Mouse (Mus musculus) thymus, postnatal 0 days (tissue): ENCODE data around the gene Bnip2. TPM values are rescaled to one million over a fixed set of nuclear protein-coding genes. Genes with fewer than 3 reads are reported as not detected.
"Not testable (repeated sequence)": the region's sequence is repeated elsewhere in the genome, so short reads cannot be mapped to it uniquely, and the experiment has no call there.

ENCODE experiments used
- DNase-seq: peaks from one replicate; pipeline ENCODE4 v3.0.0-alpha.2; 2015; ENCODE audit warnings: low spot score
- polyA plus RNA-seq: library from polyadenylated mRNA; unstranded; fragments of >200 nt; fragmentation: Nextera tagmentation; extraction: Ambion mirVana; gene quantifications from 2 replicates; pipeline ENCODE4 v1.2.1, GENCODE M21; 2015

Bnip2 gene
- polyA plus RNA-seq, 1 experiment from 2014 or later, result 94.6 TPM

DNA sequence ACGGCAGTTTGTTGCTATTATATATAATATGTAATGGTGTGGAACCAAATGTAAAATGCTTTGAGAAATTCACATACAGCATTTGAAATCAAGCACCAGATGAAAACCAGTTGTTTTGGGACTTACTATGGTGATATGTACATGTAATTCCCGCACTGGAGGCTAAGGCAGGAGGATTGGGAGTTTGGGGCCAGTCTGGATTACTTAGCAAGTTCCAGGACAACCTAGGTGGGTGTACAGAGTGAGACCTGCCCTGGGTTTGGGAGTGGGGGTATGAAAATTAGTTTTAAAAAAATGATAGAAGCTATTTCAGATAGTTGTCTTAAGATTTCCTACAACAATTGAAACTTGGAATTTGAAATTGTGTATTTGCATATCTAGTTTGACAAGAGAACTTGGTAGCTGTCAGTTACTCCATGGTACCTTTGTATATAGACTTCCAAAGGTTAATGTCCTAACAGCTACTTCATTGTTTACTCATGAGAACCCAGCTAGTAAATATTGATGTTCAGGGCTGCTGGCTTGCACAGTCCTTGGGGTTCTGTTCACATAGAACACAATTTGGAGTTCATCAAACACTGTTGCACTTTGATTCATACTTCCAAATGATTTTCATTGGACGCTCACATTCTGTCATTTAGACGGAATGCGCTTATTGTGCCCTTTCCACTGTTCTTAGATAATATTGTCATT lies 21.7 kb downstream of the Bnip2 start:
- no peak for DNase-seq

DNA sequence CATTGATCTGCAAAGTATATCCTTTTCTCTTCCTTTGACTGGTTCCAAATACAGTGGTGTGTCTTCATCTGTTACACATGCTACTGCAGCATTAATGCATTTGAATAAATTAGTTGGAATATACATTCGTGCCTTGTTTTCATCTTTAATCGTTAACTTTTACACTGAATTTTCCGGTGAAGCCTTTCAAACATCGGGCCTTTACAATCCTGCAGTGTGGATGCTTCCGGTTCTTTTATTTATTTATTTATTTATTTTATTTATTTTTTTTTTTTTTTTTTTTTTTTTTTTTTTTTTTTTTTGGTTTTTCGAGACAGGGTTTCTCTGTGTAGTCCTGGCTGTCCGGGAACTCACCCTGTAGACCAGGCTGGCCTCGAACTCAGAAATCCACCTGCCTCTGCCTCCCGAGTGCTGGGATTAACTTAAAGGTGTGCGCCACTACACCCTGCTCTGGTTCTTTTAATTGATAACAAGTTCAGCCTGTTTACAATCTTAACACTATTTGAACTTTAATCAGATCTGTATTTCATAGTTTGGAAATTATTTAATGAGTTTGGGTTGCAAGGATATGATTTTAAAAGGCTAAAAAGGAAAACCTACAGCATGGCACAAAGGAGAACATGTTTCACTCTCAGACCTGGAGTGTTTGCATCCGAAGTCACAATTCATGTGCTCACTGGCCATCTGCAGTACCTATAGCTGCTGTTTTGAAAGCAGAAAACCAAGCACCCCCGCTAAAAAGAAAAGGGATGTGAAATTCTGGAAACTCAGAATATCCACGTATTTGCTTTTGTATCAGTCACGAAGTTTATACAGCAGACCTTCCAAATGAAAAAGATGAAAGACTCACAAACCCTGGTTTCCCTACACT lies 22.5 kb downstream of the Bnip2 start:
- DNase-seq, result no peak

DNA sequence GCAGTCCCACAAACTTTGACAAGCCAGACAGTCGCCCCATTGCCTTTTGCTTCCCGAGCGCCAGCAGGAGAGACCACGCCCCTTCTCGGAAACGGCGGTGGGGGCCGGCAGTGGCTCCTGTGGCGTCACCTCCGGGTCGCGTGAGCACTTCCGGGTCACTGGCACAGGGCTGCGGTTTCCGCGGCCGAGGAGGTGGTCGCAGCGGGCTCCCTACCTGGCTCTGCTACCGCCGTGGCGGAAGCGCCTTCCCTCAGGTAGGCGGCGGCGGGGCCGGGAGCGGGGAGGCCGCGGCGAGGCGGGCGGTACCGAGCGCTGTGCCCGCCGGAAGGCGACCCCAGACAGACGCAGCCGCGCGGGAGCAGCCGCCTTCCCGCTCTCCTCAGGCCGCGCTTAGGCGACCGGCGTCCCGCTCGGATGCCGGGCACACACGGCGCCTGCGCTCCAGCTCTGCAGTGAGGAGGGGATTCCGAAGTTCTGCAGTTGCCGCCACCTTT lies 23.2 kb downstream of the Bnip2 start, which contains the start of gene Gtf2a2:
Gene Gtf2a2 (plus strand): TSS at position 143 of the 494 bp plus-strand sequence.
- DNase-seq, result peak; percentile 94

DNA sequence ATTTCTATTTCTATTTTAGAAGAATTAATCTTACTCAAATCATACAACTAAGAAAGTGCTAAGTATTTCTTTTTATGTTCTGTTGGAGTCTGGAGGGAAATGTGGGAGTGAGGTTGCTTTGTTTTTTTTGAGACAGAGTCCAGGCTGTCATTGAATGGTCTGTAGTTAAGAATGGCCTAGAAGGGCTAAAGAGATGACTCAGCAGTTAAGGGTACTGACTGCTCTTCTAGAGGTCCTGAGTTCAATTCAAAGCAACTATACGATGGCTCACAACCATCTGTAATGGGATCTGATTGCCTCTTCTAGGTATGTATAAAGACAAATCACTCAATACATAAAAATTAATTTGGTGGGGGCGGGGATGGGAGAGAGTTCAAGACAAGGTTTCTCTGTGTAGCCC lies 26.4 kb downstream of the Bnip2 start:
- DNase-seq, result no peak

DNA sequence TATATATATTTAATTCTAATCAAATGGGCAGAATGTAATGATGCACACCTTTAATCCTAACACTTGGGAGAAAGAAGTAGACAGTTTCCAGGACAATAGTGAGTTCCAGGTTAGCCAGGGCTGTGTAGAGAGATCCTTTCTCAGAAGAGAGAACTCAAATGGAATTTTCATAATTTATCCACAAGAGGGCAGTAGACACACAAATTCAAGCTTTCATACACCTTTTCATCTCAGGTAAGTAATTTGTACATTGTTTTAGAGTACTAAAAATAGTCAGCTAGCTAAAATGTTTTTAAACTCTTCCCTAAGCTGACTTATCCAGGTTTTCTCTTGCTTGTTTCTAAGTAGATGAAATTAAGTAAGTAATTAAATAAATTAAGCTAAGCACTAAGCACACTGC lies 29.6 kb downstream of the Bnip2 start:
- peak; percentile 59 for DNase-seq

DNA sequence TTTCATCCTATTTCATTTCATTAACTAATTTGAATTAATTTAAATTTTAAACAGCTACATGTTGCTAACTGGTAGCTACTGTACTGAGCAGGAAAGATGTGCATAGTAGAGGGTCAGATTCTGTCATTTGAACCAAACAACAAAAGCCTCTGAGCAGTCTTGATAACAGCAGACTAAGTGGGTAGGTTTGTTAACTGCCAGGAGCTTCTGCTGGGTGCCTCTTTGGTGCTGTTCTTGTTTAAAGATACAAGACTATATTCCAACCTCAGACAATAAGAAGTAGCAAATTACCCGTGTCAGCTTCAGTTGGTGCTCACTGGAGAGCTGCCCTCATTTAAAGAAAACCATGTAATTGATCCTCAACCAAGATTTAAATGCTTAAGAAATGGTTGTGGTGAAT lies 32.3 kb downstream of the Bnip2 start:
- DNase-seq, result no peak

DNA sequence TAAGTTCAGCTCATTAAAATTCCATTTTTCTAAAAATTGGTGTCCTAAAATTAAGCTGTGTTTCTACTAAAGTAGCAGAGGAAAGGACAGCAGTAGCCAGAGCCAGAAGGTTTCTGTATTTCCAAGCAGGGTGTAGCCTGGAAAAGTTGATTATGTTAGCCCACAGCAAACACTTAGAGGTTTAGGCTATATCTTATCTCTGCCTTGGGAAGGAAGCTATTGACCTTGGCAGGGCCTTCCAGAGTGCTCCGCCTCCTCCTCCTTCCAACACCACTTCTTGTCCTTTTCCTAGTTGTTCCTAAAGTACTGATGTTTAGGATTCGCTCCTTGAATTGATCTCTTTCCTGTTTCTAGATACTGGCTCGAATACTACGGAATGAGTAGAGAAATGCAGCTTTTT lies 32.8 kb downstream of the Bnip2 start:
- no peak for DNase-seq

DNA sequence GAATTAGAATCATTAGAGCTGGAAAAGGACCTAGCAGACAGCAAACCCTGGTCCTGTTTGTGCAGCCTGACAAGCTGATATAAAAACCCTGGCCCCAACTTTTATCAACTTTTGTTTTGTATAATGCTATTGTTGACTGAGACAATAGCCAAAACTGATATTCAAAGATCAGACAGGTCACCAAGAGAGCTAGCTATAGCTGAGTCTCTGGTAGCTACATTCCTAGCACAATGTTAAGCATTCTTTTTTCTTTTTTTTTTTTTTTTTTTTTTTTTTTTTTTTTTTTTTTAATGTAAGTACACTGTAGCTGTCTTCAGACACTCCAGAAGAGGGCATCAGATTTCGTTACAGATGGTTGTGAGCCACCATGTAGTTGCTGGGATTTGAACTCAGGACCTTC lies 34.3 kb downstream of the Bnip2 start:
- DNase-seq, result not testable (repeated sequence)

DNA sequence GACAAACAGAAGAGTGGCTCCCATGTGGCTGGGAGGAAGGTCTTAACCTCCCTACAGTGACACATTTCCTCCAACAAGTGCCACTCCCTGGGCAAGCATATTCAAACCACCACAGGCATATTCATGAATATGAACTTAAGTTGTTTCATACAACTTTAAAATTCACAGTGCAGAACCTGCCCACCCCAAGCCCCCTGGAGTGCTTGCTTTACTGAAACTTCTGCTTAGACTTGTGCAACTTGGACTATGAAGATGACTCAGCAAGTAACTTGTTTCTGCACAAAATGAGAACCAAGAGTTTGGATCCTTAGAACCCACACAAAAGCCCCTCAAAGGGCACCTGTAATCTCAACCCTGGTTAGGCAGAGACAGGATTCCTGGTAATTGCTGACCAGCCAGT lies 35.4 kb downstream of the Bnip2 start:
- no peak for DNase-seq

DNA sequence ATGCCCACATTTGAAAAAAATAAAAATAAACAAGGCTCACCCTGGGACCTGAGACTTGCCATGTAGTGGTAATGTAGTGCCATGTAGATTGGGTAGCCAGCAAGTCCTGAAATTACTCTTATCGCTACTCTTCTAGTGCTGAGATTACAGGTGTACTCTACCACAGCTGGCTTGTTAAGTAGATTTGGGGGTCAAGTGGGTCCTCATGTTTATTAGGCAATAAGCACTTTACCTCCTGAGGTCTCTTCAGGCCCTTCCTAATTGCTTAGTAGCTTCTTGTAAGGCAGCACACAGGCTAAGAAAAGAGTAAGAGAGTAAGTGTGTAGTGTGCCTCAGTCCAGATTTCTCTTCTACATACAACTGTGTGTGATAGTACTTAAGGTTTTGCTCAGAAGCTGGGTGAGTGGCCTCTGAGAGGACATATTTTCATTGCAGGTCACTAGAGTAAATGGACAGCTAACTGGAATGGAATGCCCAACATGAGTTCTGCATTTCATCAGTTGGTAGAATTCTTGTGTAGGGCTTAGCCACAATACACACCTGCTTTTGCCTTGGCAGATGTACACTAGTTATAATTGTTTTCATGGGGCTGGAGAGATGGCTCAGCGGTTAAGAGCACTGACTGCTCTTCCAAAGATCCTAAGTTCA lies 36.2 kb downstream of the Bnip2 start:
- DNase-seq, result no peak

DNA sequence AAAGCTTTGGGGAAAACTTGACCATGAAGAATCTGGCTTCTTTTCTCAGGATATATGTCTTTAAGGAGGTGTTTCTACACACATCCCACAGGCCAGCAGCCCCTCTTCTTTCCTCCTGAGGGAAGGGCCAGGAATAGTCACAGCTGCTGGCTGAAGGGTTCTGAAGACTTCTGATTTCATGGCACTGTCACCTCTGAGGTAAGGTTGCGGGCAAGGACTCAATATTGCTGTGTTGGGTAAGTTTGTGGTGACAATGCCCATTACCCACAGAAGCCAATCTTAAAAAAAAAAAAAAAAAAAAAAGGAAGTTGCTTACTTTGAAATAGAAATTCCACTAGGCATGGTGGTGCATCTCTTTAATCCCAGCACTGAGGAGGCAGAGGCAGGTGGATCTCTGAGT lies 42.9 kb downstream of the Bnip2 start:
- no peak for DNase-seq

DNA sequence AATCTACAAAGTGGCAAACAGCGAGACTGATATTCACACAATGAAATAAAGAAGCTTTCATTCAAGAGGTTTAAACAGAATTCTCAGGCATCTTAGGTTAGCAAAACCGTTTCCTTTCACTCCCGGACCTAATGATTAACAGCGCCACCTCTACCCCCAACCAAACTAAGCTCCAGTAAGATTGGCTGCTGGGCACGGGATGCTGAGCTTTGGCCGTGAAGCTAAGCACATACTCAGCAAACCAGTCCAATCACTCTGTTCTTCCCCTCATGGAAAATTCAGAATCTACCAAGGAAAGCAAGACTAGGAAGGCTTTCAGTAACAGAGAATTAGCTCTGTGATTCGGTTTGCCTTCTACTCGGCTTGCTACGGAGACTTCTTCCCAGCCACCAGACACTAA lies 43.8 kb downstream of the Bnip2 start:
- no peak for DNase-seq

DNA sequence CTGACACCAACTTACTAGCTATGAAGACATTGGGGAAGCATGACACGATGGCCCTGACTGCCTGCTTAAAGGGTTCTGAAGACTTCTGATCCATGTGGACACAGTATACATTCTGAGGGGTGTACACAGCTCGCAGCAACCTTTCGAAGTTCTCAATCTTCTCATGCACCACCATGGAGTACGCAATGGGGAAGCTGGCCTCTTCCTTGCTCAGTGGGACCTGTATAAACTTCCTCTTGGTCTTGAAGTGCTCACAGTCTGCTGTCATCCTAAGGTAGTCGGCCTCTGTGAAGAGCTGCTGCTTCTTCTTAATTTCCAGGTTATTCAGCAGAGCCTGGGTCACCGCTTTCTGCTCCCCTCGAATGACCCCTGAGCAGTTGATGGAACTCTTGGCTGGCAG lies 45.4 kb downstream of the Bnip2 start:
- DNase-seq, result no peak

DNA sequence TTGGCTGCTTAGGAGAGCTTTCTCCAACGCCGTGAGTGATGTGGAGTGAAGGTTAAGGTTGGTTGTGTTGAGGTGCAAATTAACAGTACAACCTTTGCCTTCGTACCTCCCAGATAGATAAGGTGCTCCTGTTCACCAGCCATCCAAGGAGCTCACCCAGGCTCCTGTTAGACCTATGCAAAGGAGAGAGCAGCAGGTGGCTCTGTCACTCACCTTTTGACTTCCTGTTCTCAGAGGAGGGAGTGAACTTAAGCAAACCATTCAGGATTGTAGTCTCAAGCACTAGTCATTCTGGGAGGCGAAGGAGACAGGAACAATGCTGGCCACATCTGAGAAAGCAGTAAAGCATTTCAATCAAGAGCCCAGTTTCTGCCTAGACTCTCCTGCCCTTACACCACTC lies 47.4 kb downstream of the Bnip2 start:
- peak; percentile 32 for DNase-seq

DNA sequence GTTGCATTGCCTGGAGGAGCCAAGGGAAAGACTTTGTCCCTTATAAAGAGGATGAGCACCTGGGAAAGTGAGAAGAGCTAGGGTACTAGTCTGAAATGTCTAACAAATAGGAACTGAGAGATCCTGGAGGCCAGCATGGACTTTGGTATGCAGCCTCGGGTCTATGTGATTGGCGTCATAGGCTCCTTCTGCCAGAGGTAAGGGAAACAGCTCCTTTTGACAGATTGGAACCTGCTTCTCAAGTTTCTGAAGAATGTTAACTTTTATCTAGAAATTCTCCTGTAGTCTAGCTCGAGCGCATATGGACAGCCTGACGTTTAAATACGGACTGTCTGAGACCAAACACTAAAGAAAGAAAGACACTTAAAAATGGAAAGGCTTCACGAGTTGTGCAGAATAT lies 48.7 kb downstream of the Bnip2 start, which contains the start of gene Gcnt3:
Gene Gcnt3 (minus strand): TSS at position 101 of the 400 bp plus-strand sequence.
- DNase-seq, result no peak

DNA sequence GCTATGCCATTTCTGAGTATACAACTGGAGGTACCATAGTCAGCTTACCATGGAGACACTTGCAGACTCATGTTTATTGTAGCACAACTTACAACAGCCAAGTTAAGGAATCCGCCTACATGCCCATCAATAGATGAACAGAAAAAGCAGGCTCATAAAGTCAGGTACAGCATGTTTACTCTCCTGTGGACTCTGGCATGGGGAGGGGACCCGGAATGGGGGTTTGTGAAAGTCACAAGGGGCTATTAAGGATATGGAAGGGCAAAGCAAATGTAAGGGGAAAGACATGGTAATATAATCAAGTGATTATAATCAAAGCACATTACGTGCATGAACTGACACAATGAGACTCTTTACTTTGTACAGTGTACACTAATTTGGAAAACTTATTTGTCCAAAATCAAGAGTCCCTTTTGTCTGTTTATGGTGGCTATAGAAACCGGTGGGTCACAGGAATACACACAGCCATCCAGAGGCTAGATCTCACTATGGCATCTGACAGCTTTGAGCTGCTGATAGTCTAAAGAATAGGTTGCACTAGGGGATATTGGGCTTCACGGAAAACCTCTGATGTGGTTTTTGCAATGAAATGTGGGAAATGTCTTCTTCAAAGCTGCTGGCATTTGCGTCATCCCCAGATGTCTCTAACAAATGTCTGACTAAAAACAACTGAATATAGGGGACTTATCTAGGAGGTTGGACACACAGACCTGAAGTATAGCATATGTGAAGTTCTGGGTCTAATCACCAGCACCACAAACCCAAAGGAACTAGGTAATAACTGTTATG lies 50.5 kb downstream of the Bnip2 start:
- DNase-seq, result peak; percentile 70

DNA sequence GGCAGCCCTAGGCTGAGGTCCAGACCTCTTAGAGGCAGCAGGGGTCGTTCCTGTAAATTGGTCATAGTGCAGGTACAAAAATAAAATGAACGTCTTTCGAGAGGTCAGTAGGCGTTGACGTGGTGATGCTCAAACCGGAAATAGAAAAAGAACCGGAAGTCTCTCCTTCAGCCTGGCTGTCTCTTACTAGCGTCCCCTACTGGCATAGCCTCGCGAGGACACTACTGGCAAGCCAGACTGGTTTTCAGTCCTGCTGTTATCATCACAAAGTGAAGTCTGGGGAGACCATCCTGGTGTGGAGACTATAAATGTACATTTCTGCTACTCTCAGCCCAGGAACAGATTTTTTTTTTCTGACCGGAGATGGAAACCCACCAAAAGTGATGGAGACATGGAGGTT lies 51.3 kb downstream of the Bnip2 start:
- DNase-seq, result no peak

DNA sequence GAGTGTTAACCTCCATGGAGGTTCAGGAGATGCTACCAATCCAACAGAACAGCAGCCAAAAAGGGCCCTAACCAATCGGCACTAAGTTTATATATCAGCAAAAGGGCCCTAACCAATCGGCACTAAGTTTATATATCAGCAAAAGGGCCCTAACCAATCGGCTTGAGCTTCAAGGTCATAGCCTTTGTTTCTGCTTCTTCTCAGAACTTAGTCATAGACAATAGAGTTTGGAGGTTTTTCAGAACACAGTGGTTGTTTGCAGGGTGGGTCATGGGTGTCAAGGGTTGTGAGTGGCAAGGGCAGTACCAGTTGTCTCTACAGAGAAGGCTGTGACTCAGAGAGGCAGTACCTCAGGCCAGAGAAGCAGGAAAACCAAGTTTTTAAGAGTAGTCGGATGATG lies 52.9 kb downstream of the Bnip2 start:
- DNase-seq, result no peak

DNA sequence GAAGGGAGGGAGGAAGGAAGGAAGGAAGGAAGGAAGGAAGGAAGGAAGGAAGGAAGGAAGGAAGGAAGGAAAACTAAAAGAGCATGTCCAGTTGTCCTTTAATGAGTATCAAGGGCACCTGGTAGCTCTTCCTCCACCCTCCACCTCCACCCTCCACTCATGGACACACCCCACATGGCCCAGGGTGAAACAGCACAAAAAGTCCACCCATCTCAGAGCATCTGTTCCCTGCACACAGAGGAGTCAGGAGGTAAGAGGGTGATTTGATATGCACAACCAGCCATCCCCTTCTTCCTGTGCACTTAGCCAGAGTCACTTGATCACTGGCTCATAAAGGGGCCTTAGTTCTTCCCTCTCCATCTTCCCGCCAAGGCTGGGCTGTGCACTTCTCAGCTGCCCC lies 53.7 kb downstream of the Bnip2 start:
- DNase-seq, result no peak

DNA sequence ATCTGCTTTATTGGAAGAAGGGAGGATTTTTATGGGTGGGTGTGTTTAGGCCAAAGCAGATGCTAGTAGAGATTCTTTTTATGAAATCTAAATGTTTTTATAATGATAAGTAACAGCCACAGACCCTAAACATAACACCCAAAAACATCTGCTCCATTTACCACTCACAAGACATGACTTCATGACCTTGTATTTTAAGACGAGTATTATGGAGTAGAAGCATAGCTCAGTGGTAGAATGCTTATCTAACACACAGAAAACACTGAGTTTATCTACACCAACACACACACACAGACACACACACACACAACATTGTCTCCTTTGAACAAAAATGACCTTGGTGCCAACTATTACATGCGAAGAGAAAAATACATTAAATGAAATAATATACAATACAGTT lies 55.6 kb downstream of the Bnip2 start:
- DNase-seq, result no peak

DNA sequence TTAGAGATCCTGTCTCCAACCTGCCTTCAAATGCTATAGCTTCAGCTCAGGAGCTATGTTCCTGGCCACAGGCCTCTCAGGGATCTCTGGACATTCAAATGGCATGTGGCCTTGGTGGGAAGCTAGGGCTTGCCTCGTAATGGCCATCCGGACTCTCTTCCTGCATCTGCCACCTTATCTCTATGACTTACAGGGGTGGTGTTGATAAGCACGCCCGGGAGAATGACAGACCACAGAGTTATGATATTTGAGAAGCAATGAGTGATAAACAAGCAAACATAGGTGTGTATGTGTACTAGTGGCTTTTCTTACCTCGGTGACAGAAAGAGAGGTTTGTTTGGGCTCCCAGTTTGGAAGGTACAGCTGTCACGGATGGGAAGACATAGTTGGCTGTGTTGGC lies 57.0 kb downstream of the Bnip2 start:
- no peak for DNase-seq
